Mouse (Mus musculus): ENCODE measurements around the gene Sgsm2.

Sgsm2 gene

GRCm38 (mm10) chr11:74896901-74897677 is at the start of gene Sgsm2:
Gene Sgsm2 (minus strand): TSS chr11:74897060.
- in situ Hi-C loops (cut with MseI, MboI), result no loop called here

GRCm38 (mm10) chr11:74946348-74946747 is 49.5 kb upstream of the Sgsm2 start:
- in situ Hi-C loops (cut with MseI, MboI), result no loop called here

DNA sequence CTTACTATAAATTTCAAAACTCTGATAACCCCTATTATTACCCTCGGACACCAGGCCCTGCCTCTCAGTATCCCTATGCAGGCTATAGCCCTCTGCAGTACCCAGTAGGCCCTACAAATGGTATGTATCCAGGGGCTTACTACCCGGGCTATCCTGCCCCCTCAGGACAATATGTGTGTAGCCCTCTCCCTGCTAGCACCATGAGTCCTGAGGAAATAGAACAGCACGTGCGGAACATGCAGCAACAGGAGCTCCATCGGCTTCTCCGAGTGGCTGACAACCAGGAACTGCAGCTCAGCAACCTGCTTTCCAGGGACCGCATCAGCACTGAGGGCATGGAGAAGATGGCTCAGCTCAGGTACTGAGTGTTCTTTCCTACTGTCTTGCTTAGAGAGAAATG is 33.5 kb upstream of the Sgsm2 start:
- in situ Hi-C loops (cut with MseI, MboI), result no loop called here

GRCm38 (mm10) chr11:74929111-74929510 is 32.3 kb upstream of the Sgsm2 start:
- in situ Hi-C loops (cut with MseI, MboI), result no loop called here

GRCm38 (mm10) chr11:74927236-74927725 is 30.4 kb upstream of the Sgsm2 start:
- in situ Hi-C loops (cut with MseI, MboI), result no loop called here

- in situ Hi-C loops (cut with MseI, MboI), result no loop called here
Observed at GRCm38 (mm10) chr11:74926388-74927005, 29.6 kb upstream of the Sgsm2 start.

DNA sequence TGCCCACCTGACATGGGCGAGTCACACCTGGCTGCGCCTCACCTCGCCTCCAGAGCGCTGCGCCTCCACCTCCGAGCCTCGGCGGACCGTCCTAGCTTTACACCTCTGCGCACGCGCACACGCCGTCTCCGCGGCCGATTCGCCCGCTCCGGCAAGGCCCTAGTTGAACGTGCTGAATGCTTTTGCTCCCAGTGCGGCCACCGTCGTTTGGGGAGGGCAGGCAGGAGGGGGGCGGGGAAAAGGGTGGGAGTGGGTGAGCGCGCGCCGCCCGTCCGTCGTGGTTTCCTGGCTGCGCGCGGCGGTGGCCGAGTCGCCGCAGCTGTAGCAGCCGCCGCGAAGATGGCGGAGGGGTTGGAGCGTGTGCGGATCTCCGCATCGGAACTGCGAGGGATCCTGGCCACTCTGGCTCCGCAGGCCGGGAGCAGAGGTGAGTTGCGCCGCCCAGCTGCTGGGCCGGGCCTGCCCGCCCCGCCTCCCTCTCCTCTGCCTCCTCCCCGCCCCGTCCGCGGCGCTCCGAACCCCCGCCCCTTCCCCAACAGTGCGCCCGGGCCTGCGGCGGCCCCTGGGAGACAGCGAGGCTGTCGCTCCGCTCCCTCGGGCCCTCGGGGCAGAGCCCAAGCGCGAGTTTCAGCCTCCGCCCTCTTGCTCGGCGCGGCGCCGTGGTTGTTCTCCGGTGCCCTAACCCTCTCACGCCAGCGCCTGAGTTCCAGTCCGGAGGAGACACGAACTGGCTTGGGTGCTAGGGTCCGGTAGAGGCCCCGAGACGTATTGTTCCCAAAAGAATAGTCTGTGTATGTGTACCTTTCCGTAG is 28.9 kb upstream of the Sgsm2 start, which contains the start of the genes Smg6 and Srr:
Smg6 (plus strand) TSS at position 247 of the 811 bp plus-strand sequence.
Srr (minus strand) TSS at position 372 of the 811 bp plus-strand sequence.
- in situ Hi-C loops (cut with MseI, MboI), result no loop called here

GRCm38 (mm10) chr11:74924149-74924548 is 27.3 kb upstream of the Sgsm2 start:
- in situ Hi-C loops (cut with MseI, MboI), result no loop called here

GRCm38 (mm10) chr11:74919249-74919648 is 22.4 kb upstream of the Sgsm2 start:
- in situ Hi-C loops (cut with MseI, MboI), result no loop called here

DNA sequence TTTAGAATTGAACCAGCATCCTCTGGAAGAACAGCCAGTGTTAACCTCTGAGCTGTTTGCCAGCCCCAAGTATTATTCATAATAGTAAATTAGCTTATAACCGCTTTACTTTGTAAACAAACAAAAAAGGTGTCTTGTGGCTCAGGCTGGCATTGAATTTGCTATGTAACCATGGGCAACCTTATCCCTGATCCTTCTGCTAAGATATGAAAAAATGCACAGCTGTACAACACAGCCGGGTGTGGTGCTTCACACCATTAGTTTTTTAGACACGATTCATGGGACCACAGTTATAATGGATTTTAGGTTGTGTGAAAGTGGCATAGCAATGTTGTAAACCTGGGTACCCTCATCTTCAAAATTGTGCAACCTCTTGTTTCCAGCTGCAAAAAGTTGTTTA is 15.6 kb upstream of the Sgsm2 start:
- in situ Hi-C loops (cut with MseI, MboI), result no loop called here

- in situ Hi-C loops (cut with MseI, MboI), result no loop called here
Observed at GRCm38 (mm10) chr11:74909978-74910377, 13.1 kb upstream of the Sgsm2 start.

- in situ Hi-C loops (cut with MseI, MboI), result no loop called here
Observed at GRCm38 (mm10) chr11:74908618-74909399, 11.9 kb upstream of the Sgsm2 start.

DNA sequence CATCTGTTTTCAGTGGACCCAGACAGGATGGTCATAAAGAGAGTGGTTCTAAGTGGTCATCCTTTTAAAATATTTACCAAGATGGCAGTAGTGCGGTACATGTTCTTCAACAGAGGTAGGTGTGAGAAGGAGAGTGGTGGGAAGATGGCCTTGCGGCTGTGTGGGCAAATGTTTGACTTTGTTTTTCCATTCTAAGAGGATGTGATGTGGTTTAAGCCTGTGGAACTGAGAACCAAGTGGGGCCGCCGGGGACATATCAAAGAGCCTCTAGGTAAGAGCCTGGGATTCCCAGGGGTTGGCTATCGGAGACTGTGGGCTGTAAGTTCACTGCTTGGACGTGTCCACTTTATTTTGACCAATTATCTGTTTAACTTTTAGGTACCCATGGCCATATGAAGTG is 11.0 kb upstream of the Sgsm2 start:
- in situ Hi-C loops (cut with MseI, MboI), result no loop called here

DNA sequence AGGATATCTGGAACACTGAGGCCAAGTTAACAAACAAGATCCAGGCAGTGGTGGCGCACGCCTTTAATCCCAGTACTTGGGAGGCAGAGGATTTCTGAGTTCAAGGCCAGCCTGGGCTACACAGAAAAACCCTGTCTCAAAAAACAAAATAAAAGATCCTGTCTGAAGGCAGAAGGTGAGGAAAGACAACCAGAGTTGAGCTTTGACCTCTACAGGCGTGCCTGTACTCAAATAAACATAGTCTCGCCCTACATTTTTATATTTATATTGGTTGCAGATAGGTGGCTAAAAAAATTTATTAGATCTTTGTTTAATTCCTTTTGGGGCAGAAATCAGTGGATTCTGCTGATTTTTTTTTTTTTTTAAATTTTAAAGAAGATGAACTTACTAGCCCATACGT is 5.6 kb upstream of the Sgsm2 start:
- in situ Hi-C loops (cut with MseI, MboI), result no loop called here

GRCm38 (mm10) chr11:74901555-74901954 is 4.7 kb upstream of the Sgsm2 start:
- in situ Hi-C loops (cut with MseI, MboI), result no loop called here

GRCm38 (mm10) chr11:74898517-74898827 is 1.6 kb upstream of the Sgsm2 start:
- in situ Hi-C loops (cut with MseI, MboI), result no loop called here

- in situ Hi-C loops (cut with MseI, MboI), result no loop called here
Observed at GRCm38 (mm10) chr11:74897678-74898516, 1.0 kb upstream of the Sgsm2 start, which contains the start of gene Tsr1. Gene Tsr1 (plus strand): TSS chr11:74898071.

DNA sequence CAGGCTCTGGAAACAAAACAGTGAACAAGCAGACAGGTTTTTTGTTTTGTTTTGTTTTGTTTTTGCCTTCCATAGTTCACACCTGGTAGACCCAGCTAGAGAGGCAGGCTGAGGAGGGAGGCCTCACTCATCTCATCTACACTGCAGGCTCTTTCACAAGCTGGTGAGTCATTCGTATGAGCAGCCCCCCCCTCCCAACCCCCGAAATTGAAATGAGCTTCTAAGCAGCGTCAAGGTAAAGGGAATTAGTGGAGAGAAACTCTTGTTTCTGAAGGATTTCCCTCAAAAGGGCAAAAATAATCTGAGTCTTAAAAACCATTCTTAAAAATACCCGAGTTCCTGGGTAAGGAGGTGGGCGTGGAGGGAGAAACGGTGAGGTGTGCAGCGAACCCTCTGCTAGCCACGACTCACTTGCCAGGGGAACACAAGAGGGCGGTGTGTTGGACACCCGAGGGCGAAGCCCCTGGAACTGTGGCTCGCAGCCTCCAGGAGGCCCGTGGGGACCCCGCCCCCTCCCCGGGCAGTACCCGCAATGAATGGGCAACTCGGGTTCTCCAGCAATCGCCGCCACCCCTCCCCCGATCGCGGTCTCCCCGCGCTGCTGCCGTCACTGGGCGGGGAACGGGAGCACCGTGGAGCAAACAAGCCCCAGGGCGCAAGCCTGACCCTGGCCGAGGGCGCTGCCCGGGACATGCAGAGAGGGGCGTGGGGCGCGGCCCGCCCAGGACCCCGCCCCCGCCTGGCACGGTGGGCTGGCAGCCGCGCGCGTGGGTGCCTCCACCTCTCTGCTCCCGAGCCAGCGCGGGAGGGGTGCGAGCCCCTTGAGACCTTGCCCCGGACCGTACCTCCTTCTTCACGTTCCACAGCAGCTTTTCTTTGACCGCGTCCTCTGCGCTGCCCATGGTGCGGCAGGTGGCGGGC is 620 bp downstream of the Sgsm2 start:
- in situ Hi-C loops (cut with MseI, MboI), result no loop called here

- in situ Hi-C loops (cut with MseI, MboI), result no loop called here
Observed at GRCm38 (mm10) chr11:74894619-74895018, 2.2 kb downstream of the Sgsm2 start.

All from mouse trophoblast stem cell (cell line).